16 mouse cellular contexts compared by ENCODE assay signal in the genomic region with DNA sequence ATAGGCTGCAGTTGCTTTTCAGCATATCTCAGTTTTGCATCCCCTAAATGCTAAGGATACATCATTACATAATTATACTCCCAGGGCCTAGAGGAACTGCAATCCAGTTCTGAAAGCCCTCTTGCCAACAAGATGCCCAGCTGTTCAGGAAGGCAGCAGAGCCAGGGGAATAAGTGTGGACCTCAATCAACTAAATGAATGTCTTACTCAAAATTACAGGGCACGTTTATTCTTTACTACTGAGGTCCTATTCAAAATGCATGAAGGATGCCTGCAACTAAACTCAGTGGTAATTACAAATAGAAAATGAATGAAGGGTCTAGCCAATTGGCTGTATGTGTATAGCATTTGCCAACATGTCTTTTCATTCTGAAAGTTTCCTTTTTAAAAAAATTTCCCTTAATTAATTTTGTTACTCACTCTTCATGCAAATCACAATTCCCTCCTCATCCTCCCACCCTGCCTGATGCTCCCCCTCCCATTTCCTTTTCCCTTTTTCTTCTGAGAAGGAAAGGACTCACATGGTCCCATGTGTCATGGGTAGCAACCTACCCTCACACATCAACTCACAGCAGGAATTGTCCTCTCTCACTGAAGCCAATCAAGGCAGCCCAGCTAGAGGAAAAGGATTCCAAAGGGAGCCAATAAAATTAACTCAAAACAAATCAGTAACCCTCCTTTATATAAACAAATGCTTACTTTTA.
"Had no signal": no experiment of that assay in that cellular context is flagged by ENCODE, and none has a peak within 500 bp of the region (broad histone marks: within the 10 kb centered on the region; RNA-seq: fewer than 3 reads in every experiment).

No protein-coding gene starts in this region.

- H3K4me1 ChIP-seq: limb, embryonic 12.5 days; liver, embryonic 13.5 days; lung, embryonic 15.5 days; megakaryocyte, embryonic 14.5 days; midbrain, embryonic 15.5 days; neural tube, embryonic 12.5 days had no signal

- H3K4me2 ChIP-seq: limb, embryonic 12.5 days; liver, embryonic 13.5 days; lung, embryonic 15.5 days; midbrain, embryonic 11.5 days; midbrain, embryonic 15.5 days; neural tube, embryonic 12.5 days had no signal

- H3K36me3 ChIP-seq: limb, embryonic 12.5 days; liver, embryonic 13.5 days; lung, embryonic 15.5 days; midbrain, embryonic 15.5 days; neural tube, embryonic 12.5 days had no signal

- H3K9ac ChIP-seq: limb, embryonic 12.5 days; liver, embryonic 13.5 days; liver, postnatal 0 days; lung, embryonic 15.5 days; midbrain, embryonic 15.5 days; neural tube, embryonic 12.5 days had no signal

- H3K4me3 ChIP-seq: limb, embryonic 12.5 days; liver, embryonic 13.5 days; lung, embryonic 15.5 days; megakaryocyte, embryonic 14.5 days; midbrain, embryonic 15.5 days; neural tube, embryonic 12.5 days had no signal

- ATAC-seq: liver, postnatal 0 days; midbrain, embryonic 15.5 days had no signal

- H3K9me3 ChIP-seq: limb, embryonic 12.5 days; liver, embryonic 13.5 days; lung, embryonic 15.5 days; megakaryocyte, embryonic 14.5 days; midbrain, embryonic 15.5 days; neural tube, embryonic 12.5 days had no signal

- DNase-seq: kidney, adult 8-10 months; kidney, postnatal 25 days; liver; liver, embryonic 13.5 days; liver, postnatal 0 days; lung, postnatal 14 days; thymus, adult 18-20 months; thymus, postnatal 25 days had no signal

- H3K27me3 ChIP-seq: limb, embryonic 12.5 days; liver, embryonic 13.5 days; lung, embryonic 15.5 days; megakaryocyte, embryonic 14.5 days; midbrain, embryonic 15.5 days; neural tube, embryonic 12.5 days had no signal

- H3K27ac ChIP-seq: limb, embryonic 12.5 days; liver, embryonic 13.5 days; lung, embryonic 15.5 days; macrophage; midbrain, embryonic 15.5 days; neural tube, embryonic 12.5 days; stomach, postnatal 0 days had no signal
